Mouse (Mus musculus) CH12.LX (cell line): ENCODE measurements around the gene Gm11238. TPM values are rescaled to one million over a fixed set of nuclear protein-coding genes. Genes with fewer than 3 reads are reported as not detected.
"Not testable (repeated sequence)": the region's sequence is repeated elsewhere in the genome, so short reads cannot be mapped to it uniquely, and the experiment has no call there.

ENCODE experiments used
- DNase-seq: peaks from one replicate; pipeline ENCODE4 v3.0.0-alpha.2; 2013; ENCODE audit errors: extremely low read depth
- H3K27ac ChIP-seq: 2 replicates; pipeline ENCODE4 v1.5.1; 2012; ENCODE audit warnings: low read depth, mild to moderate bottlenecking, control low read depth, moderate library complexity; ENCODE audit not compliant: insufficient read depth
- H3K27me3 ChIP-seq: replicated peaks from 2 replicates; pipeline ENCODE3; 2012; ENCODE audit warnings: inconsistent platforms
- H3K36me3 ChIP-seq, 2 experiments: replicated peaks in 1 of 2; 2 replicates each; pipeline versions ENCODE3 to v1.6.1; 2012; ENCODE audit warnings: inconsistent platforms in 1 of 2, low read length in 1 of 2, mild to moderate bottlenecking in 1 of 2, mixed read lengths in 1 of 2, moderate library complexity in 1 of 2; ENCODE audit not compliant: control insufficient read depth in 1 of 2, insufficient read depth in 1 of 2
- H3K4me1 ChIP-seq, 2 experiments: 2 replicates each; pipeline ENCODE4 v1.6.1; 2012; ENCODE audit warnings: inconsistent platforms in 1 of 2, moderate library complexity in 1 of 2; ENCODE audit not compliant: insufficient read depth in 2 of 2, control insufficient read depth in 1 of 2
- H3K4me2 ChIP-seq: 2 replicates; pipeline ENCODE4 v1.6.1; 2012; ENCODE audit warnings: low read depth, mild to moderate bottlenecking, control low read depth; ENCODE audit not compliant: poor library complexity, insufficient read depth, severe bottlenecking
- H3K4me3 ChIP-seq, 3 experiments: fragments of 150-350 bp in 1 of 3; sonication (generic) in 1 of 3; replicated peaks in 1 of 3; 2 replicates each; pipeline versions ENCODE3 to v1.5.1; 2011 to 2012; ENCODE audit warnings: low read depth in 2 of 3, low read length in 2 of 3, mild to moderate bottlenecking in 2 of 3, moderate library complexity in 2 of 3, control low read depth in 1 of 3, improper control_type of control experiment in 1 of 3, inconsistent platforms in 1 of 3, mixed read lengths in 1 of 3; ENCODE audit not compliant: poor library complexity in 1 of 3
- H3K79me2 ChIP-seq: replicated peaks from 2 replicates; pipeline ENCODE4 v1.6.1; 2012; ENCODE audit warnings: mild to moderate bottlenecking, moderate library complexity; ENCODE audit not compliant: control insufficient read depth, poor library complexity, insufficient read depth, severe bottlenecking; ENCODE audit errors: extremely low read depth
- H3K9ac ChIP-seq: 2 replicates; pipeline ENCODE4 v1.6.1; 2012; ENCODE audit warnings: low read depth, mild to moderate bottlenecking, control low read depth, moderate library complexity; ENCODE audit not compliant: insufficient read depth
- H3K9me3 ChIP-seq: replicated peaks from 2 replicates; pipeline ENCODE3; 2012; ENCODE audit warnings: low read length, inconsistent platforms, mixed read lengths
- dilution Hi-C: fragments of 300-500 bp; cut with MboI; formaldehyde crosslinking; loops from 2 replicates; pipeline ENCODE4 v1.14.3; 2020; ENCODE audit warnings: low sequenced_read_pairs; ENCODE audit not compliant: extremely low pct_unique_long_range_greater_than_20kb, extremely low pct_ligation_motif_present
- in situ Hi-C: fragments of 300-500 bp; cut with MboI; formaldehyde crosslinking; loops from 3 replicates; pipeline ENCODE4 v1.14.3; 2019; ENCODE audit warnings: low sequenced_read_pairs, low pct_ligation_motif_present, low pct_unique_long_range_greater_than_20kb, mixed read lengths
- polyA plus RNA-seq: library from polyadenylated mRNA; unstranded; fragments of >175 nt; gene quantifications from 2 replicates; pipeline ENCODE4 v1.2.1, GENCODE M21; 2012; ENCODE audit warnings: low read depth; ENCODE audit not compliant: insufficient read length
- total RNA-seq, 2 experiments: library from RNA; depleted of rRNA; stranded (reverse); fragments of 300-350 nt in 1 of 2; fragments of >200 nt in 1 of 2; gene quantifications; 2 replicates each; pipeline ENCODE4 v1.2.3; 2012 to 2014

Gm11238 gene
- total and polyA plus RNA-seq, 3 experiments, result not detected

DNA sequence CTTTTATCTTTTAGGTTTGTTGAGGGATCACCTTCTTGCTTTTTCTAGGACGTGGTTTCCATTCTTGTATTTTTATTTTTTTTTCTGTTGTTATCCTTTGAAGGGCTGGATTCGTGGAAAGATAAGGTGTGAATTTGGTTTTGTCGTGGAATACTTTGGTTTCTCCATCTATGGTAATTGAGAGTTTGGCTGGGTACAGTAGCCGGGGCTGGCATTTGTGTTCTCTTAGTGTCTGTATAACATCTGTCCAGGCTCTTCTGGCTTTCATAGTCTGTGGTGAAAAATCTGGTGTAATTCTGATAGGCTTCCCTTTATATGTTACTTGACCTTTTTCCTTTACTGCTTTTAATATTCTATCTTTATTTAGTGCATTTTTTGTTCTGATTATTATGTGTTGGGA lies 54.2 kb downstream of the Gm11238 start:
- H3K4me1 ChIP-seq, DNase-seq, H3K79me2 ChIP-seq, H3K4me2 ChIP-seq, H3K36me3 ChIP-seq, H3K27ac ChIP-seq, H3K9me3 ChIP-seq, dilution Hi-C loops, H3K9ac ChIP-seq, in situ Hi-C loops, H3K27me3 ChIP-seq, H3K4me3 ChIP-seq: not testable (repeated sequence)

DNA sequence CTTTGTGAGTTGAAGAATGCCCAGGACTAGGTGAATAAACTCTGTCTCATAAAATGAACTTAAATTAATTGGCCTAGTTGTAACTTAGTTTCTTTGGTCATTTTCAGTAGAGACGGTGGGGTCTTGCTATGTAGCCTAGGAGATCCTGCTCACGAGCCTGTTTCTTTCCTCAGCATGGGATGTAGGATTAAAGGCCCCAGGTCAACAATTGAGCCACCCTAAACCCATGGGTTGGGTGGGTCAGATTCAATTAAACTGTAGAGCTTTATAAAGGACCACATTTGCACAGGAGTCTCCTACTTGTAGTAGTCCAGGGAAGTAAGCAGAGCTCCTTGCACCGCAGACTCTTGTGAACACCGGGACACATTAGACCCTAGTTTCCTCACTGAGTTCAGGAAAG lies 60.4 kb downstream of the Gm11238 start, which contains the start of gene Gm11239:
Gene Gm11239 (plus strand): TSS at position 301 of the 400 bp plus-strand sequence.
- dilution Hi-C loops, result not testable (repeated sequence)

DNA sequence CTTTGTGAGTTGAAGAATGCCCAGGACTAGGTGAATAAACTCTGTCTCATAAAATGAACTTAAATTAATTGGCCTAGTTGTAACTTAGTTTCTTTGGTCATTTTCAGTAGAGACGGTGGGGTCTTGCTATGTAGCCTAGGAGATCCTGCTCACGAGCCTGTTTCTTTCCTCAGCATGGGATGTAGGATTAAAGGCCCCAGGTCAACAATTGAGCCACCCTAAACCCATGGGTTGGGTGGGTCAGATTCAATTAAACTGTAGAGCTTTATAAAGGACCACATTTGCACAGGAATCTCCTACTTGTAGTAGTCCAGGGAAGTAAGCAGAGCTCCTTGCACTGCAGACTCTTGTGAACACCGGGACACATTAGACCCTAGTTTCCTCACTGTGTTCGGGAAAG lies 75.5 kb downstream of the Gm11238 start, which contains the start of gene Gm428:
Gene Gm428 (plus strand): TSS at position 301 of the 400 bp plus-strand sequence.
- H3K9me3 ChIP-seq, H3K4me1 ChIP-seq, H3K9ac ChIP-seq, H3K79me2 ChIP-seq, H3K27ac ChIP-seq, H3K4me3 ChIP-seq, DNase-seq, H3K36me3 ChIP-seq, H3K27me3 ChIP-seq, dilution Hi-C loops, in situ Hi-C loops, H3K4me2 ChIP-seq: not testable (repeated sequence)

More for the DNA sequence above, 60.4 kb downstream of the Gm11238 start, which contains the start of gene Gm11239:
- H3K79me2 ChIP-seq, DNase-seq, H3K9me3 ChIP-seq, H3K27ac ChIP-seq, H3K9ac ChIP-seq, H3K4me2 ChIP-seq, H3K4me1 ChIP-seq, in situ Hi-C loops, H3K4me3 ChIP-seq, H3K27me3 ChIP-seq, H3K36me3 ChIP-seq: not testable (repeated sequence)

Other genes starting within 250 kb of the Gm11238 start
- gene Gm11487, start 202.8 kb upstream of the Gm11238 start, total RNA-seq (2012; rRNA removed), result not detected in 2 replicates
- not detected in 2 replicates for gene Gm11487, start 202.8 kb upstream of the Gm11238 start, total RNA-seq (2014; rRNA removed)
- not detected in 2 replicates for gene Gm11487, start 202.8 kb upstream of the Gm11238 start, polyA plus RNA-seq
- not detected in 2 replicates for gene Gm11237, start 15.1 kb downstream of the Gm11238 start, total RNA-seq (2012; rRNA removed)
- gene Gm11237, start 15.1 kb downstream of the Gm11238 start, total RNA-seq (2014; rRNA removed), result not detected in 2 replicates
- gene Gm11237, start 15.1 kb downstream of the Gm11238 start, polyA plus RNA-seq, result not detected in 2 replicates
- not detected in 2 replicates for gene Gm11236, start 30.2 kb downstream of the Gm11238 start, total RNA-seq (2012; rRNA removed)
- gene Gm11236, start 30.2 kb downstream of the Gm11238 start, total RNA-seq (2014; rRNA removed), result not detected in 2 replicates
- gene Gm11236, start 30.2 kb downstream of the Gm11238 start, polyA plus RNA-seq, result not detected in 2 replicates
- gene Gm11239, start 60.5 kb downstream of the Gm11238 start, total RNA-seq (2012; rRNA removed), result 0.17 TPM in 2 replicates
- gene Gm11239, start 60.5 kb downstream of the Gm11238 start, total RNA-seq (2014; rRNA removed), result not detected in 2 replicates
- gene Gm11239, start 60.5 kb downstream of the Gm11238 start, polyA plus RNA-seq, result not detected in 2 replicates
- gene Gm428, start 75.6 kb downstream of the Gm11238 start, total RNA-seq (2012; rRNA removed), result not detected in 2 replicates
- not detected in 2 replicates for gene Gm428, start 75.6 kb downstream of the Gm11238 start, total RNA-seq (2014; rRNA removed)
- not detected in 2 replicates for gene Gm428, start 75.6 kb downstream of the Gm11238 start, polyA plus RNA-seq
- gene Rasef, start 183.1 kb downstream of the Gm11238 start, total RNA-seq (2012; rRNA removed), result 1.6 and 2.9 TPM in 2 replicates
- 0.11 and 0.20 TPM in 2 replicates for gene Rasef, start 183.1 kb downstream of the Gm11238 start, total RNA-seq (2014; rRNA removed)
- gene Rasef, start 183.1 kb downstream of the Gm11238 start, polyA plus RNA-seq, result 0.11 and 0.16 TPM in 2 replicates